Mouse (Mus musculus): Measurements from ENCODE around the gene Amotl1.

Gene Amotl1

GRCm38 (mm10) chr9:14544034-14544757, 100.7 kb downstream of the Amotl1 start:
- no peak for DNase-seq

DNA sequence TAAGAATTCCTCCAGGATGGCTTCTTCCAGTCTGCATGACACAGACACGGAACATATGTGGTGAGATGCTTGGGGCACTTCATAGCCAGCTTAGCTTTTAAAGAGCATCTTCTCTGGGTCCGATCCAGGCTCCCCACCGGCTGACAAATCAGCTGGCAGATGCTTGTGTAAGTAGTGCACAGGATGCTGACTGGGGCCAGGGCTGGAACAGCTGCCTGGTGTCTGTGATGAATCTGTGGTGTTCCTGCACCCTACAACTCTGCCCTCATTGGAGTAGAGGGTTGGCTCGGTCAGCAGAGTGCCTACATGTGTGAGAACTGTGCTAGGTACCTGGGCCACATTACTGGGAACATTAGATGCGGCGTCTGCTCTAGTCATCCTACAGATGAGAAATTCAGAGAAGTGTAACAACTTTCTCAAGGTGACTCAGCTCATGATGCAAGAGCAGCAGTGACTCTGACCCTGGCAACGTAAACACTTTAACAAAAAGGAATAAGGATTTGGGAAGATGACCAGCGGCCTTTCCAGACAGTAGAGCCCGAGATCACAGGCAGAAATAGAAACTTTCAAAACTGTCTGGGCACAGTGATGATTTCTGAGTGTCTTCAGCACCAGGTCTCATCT, 109.9 kb downstream of the Amotl1 start:
- DNase-seq = no peak

GRCm38 (mm10) chr9:14533659-14534058, 111.2 kb downstream of the Amotl1 start:
- DNase-seq = no peak

DNA sequence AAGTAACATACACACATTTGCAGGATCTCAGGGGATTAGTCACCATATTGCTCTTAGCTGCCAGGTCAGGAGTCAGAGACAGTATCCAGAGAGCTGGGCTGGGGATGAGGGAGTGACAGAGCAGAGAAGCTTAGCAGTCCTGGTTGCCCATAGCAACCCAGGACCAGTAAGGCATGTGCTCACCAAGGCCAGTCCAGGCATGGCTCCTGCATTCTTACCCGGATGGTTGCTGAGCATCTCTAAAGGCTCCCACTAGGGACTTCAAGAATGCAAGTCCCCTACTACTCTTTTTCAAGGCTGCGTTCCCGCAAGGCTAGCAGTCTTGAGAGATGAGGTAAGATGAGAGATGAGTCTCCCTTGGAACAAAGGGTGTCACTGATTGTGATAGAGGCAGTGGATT, 112.6 kb downstream of the Amotl1 start:
- no peak for DNase-seq

GRCm38 (mm10) chr9:14530004-14530403, 114.9 kb downstream of the Amotl1 start:
- DNase-seq = no peak

DNA sequence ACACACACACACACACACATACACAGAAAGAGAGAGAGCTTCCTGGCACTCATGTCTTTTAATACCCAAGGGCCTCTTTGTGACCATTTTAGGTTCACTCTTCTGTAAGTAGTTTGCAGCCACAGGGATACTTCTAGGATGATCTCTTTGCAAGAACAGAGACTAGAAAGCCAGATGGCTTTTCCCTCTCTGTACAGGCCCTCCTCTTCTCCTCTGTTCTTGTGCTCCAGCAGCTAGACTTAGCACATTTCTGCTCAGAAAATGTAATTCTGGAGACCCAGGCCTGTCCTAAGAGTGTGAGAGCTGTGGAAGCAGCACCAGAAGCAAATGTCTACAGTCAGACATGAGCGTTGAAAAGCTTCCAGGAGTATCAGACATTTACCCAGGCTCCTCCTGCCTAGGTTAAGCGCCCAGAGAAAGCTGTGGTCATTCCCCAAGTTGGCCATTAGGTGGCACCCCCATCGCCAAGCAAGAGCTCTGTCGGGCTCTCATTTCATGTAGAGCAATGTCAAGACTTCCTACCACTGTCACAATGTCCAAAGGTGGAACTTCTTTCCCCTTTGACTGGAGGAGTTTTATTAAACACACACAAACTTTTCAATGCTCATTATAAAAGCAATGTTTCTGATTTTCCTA, 121.3 kb downstream of the Amotl1 start:
- peak; percentile 67 for DNase-seq

DNA sequence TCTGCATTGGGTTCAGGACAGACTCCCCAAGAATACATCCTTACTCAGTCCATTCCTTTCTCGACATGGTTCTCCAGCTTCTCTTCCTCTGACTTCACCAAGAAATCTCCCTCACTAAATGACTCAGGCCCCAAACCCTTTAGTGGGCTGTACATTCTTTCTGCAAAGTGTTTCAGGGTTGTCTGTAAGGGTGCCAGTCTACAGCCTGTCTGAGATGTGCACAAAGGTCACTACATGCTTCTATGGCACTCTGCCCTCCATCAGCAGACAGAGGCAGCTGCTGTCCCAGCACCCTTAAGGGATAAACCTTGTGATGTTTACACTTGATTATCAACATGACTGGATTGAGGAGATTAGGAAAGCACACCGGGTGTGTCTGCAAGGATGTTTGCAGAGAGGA, 123.2 kb downstream of the Amotl1 start:
- no peak for DNase-seq

- no peak for DNase-seq
Observed at GRCm38 (mm10) chr9:14520971-14521670, 123.7 kb downstream of the Amotl1 start.

- no peak for DNase-seq
Observed at GRCm38 (mm10) chr9:14518105-14518504, 126.8 kb downstream of the Amotl1 start.

- no peak for DNase-seq
Observed at GRCm38 (mm10) chr9:14517296-14517695, 127.6 kb downstream of the Amotl1 start.

- peak; percentile 51 for DNase-seq
Observed at GRCm38 (mm10) chr9:14512633-14513445, 132.0 kb downstream of the Amotl1 start.

- DNase-seq = no peak
Observed at GRCm38 (mm10) chr9:14500916-14501424, 143.9 kb downstream of the Amotl1 start.

DNA sequence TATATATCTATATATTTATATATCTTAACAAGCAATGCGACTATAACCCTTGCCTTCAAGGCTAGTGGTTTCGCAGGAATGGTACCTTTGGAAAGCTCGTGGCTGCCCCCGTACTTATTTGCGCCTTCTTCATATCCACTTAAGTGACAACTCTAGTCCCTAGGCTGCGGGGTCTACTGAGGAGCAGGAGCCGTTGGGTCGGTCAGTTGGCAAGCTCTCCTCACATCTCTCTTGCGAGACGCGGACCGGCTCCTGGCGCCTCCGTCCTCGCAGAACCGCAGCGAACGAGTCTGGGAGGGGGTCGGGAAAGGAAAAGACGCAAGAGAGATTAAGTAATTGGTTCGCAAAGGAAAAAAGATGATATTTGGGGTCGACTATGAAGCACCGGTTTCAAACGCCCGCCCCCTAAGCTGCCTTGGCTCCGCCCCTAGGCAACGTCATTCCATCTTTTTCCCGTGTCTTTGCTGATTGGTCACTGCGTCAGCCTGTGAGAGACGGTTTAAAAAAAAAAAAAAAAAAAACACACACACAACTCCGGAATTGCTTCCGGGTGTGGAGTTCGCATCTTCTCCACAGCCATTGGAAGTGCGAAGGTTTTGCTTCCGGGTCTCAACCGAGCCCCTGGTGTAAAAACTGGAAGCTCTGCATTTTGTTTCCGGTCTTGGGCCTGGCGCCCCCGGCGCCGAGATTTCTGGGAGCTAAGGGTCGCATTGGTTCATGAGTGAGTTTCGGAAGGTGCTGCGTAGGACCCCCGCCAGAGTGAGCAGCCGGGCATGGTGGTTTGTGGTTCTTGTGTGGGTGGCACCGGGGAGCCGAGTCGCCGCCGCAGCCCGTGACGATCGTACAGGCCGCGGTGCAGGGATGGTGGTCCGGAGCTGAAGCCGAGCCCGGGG, 144.6 kb downstream of the Amotl1 start, which contains the start of the genes Kdm4d and Cwc15:
Gene Kdm4d, minus strand, starts transcription at position 460 of the 893 bp plus-strand sequence.
Gene Cwc15, plus strand, starts transcription at position 595 of the 893 bp plus-strand sequence.
- DNase-seq = peak; percentile 89

DNA sequence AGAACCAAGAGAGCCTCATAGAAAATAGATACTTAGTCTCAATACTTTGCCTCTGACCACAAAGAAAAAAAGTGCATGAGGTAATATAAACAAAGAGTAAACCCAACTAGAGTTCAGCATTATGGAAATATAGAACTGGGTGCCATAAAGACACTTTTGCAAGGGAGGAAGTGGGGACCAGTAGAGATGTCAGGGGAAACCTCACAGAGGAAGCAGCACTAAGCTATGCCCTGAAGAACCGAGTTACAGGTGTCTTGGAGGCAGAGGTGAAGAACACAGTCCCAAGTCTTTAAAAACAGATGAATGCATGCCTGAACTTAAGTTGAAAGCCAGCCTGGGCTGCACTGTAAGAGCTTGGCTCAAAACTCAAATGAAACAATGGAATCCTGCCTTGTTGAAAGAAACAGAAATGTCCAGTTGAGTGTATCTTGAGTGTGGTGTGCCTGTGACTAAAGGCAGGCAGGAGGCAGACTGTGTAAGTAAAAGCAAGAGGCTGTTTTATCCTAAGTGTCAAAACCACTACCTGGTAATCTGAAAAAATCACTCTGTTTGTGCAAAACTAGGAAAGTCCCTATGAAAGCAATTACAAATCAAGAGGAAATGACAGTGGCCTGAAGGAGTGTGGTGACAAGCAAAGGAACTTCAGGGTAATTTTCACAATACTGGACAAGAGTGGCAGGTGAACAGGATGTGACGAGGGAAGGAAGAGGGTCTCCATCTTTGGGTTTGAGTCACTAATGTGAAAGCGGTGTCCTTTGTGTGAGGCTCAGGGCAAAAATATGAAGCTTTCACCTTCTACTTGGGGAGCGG, 145.8 kb downstream of the Amotl1 start:
- no peak for DNase-seq
